Mouse (Mus musculus): ENCODE results near the gene Epb41l4b. TPM values are rescaled to one million over a fixed set of nuclear protein-coding genes. Genes with fewer than 3 reads are reported as not detected.

Gene Epb41l4b
- polyA plus RNA-seq, 1 experiment from 2014 or later = 7.5 TPM

DNA sequence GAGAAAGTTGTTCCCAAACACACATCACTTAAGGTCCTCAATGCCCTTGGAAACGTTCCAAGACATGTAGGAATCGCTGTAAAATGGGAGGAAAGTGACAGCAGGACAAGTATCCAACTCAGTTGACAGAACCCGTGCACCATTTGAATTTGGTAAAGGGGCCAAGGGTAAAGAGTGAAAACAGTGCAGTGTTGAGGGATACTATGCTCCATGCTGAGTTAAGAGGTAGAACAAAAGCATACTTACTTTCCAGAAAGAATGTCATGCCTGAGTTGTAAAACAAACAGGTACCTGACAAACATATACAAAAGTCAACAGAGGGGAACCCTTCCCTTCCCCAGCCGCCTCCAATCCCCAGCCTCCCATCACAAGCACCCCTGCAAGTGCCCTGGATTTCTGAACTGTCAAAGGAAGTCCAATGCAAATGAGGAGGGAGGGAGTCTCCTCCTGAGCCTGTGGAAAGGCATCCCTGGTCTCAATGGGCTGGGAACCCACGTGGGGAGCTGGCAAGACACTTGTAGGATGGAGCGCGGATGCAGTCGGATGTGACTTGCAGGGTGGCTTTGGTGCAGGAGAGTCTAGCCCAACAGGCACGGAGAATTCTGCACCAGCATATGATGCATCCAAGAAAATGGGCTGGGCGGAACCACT is 57.4 kb downstream of the Epb41l4b start:
- H3K9ac ChIP-seq (ENCODE audit: low read length) = no peak overlapping the region
- H3K4me1 ChIP-seq (ENCODE audit: control insufficient read depth, insufficient read depth, low read length) = no peaks in the 10 kb centered on the region
- H3K9me3 ChIP-seq (replicated peaks; ENCODE audit: control insufficient read depth, low read length) = no peaks in the 10 kb centered on the region
- no peak for ATAC-seq (ENCODE audit: insufficient read depth, low FRiP score)
- no peaks in the 10 kb centered on the region for H3K36me3 ChIP-seq (ENCODE audit: control insufficient read depth, insufficient read depth, low read length)
- H3K27ac ChIP-seq (ENCODE audit: low read length) = no peak overlapping the region
- H3K27me3 ChIP-seq (ENCODE audit: control insufficient read depth, insufficient read depth, low read length) = no peaks in the 10 kb centered on the region
- H3K4me3 ChIP-seq (replicated peaks; ENCODE audit: low read length) = no peak overlapping the region
- WGBS = 54% methylated on average over 10 of the region's 10 CpGs
- no peak overlapping the region for H3K4me2 ChIP-seq (ENCODE audit: low read depth, low read length)

DNA sequence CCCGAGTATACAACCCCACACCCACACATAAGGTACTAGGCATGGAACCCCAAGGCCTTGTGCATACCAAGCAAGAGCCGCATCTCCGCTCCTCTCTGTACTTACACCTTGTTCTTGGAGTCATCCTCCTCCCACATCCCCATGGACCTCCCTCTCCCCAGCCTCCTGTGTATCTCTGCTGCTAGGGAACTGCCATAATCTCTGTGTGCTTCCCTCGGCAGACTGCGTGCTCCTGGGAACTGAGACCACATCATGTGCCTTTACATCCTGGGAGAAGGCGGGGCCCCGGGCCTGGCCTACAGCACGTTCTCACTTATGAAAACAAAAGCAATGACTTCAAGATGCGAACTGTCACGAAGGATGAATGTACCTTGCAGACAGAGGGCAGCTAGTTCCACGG is 59.6 kb downstream of the Epb41l4b start:
- Histone ChIP-seq H3K36me3 (ENCODE audit: control insufficient read depth, insufficient read depth, low read length) (no peaks in the 10 kb centered on the region), H3K27ac (ENCODE audit: low read length) (no peak overlapping the region), H3K27me3 (ENCODE audit: control insufficient read depth, insufficient read depth, low read length) (no peaks in the 10 kb centered on the region), H3K4me2 (ENCODE audit: low read depth, low read length) (no peak overlapping the region), H3K4me3 (replicated peaks; ENCODE audit: low read length) (no peak overlapping the region), H3K4me1 (ENCODE audit: control insufficient read depth, insufficient read depth, low read length) (no peaks in the 10 kb centered on the region), H3K9ac (ENCODE audit: low read length) (no peak overlapping the region), H3K9me3 (replicated peaks; ENCODE audit: control insufficient read depth, low read length) (no peaks in the 10 kb centered on the region)
- 62% methylated on average over 11 of the region's 11 CpGs for WGBS
- no peak for ATAC-seq (ENCODE audit: insufficient read depth, low FRiP score)

DNA sequence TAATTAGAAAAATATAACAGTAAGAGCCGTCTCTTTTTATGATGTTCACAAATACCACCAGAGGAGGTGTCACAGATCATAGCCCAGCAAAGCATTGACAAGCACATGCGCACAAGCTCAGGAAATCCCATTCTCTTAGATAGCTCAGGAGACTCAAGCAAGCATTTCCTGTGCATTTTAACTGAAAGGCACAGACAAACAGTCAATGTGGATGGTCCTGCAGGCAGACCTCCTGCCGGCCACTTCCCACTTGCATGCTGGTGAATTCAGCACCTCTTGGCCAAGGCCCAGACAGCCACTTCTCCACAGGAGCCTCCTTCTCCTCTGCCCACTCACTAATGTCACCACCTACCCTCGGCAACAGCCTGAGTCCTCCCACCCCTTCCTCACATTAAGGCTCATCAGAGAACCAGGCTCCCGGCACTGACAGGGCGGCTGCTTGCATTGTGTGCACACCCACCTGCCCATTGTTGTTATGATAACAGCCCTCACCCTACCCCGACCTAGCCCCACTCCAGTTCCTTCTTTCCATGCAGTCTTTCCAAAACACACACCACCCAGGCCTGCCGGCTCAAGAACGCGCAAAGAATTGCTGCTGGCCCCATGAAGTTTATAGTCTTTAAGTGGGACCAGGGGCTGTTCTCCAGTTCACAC is 60.3 kb downstream of the Epb41l4b start:
- no peak overlapping the region for H3K27ac ChIP-seq (ENCODE audit: low read length)
- 61% methylated on average over 10 of the region's 10 CpGs for WGBS
- no peak overlapping the region for H3K9ac ChIP-seq (ENCODE audit: low read length)
- no peak for ATAC-seq (ENCODE audit: insufficient read depth, low FRiP score)
- no peaks in the 10 kb centered on the region for H3K36me3 ChIP-seq (ENCODE audit: control insufficient read depth, insufficient read depth, low read length)
- no peak overlapping the region for H3K4me2 ChIP-seq (ENCODE audit: low read depth, low read length)
- no peaks in the 10 kb centered on the region for H3K4me1 ChIP-seq (ENCODE audit: control insufficient read depth, insufficient read depth, low read length)
- H3K27me3 ChIP-seq (ENCODE audit: control insufficient read depth, insufficient read depth, low read length) = no peaks in the 10 kb centered on the region
- H3K9me3 ChIP-seq (replicated peaks; ENCODE audit: control insufficient read depth, low read length) = no peaks in the 10 kb centered on the region
- no peak overlapping the region for H3K4me3 ChIP-seq (replicated peaks; ENCODE audit: low read length)

DNA sequence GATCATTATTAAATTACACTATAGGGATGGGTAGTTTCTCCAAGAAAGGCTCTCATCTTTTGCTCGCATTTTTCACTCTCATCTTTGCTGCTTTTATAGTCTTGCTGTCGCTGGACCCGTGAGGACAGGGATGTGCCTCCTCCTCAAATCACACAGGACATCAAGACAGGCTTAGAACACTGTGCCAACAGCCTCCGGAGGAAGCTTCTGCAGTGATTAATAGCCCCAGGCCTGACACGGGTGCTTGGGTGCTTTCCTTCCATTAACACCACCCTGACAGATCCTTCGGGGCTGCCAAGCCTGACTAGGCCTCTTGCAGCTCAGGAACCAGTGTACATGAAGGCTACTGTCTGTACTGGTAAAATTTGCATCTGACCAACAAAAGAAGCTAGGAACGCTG is 61.8 kb downstream of the Epb41l4b start:
- no peaks in the 10 kb centered on the region for H3K4me1 ChIP-seq (ENCODE audit: control insufficient read depth, insufficient read depth, low read length)
- 57% methylated on average over 7 of the region's 7 CpGs for WGBS
- no peak overlapping the region for H3K9ac ChIP-seq (ENCODE audit: low read length)
- H3K4me3 ChIP-seq (replicated peaks; ENCODE audit: low read length) = no peak overlapping the region
- no peaks in the 10 kb centered on the region for H3K9me3 ChIP-seq (replicated peaks; ENCODE audit: control insufficient read depth, low read length)
- H3K4me2 ChIP-seq (ENCODE audit: low read depth, low read length) = no peak overlapping the region
- H3K36me3 ChIP-seq (ENCODE audit: control insufficient read depth, insufficient read depth, low read length) = no peaks in the 10 kb centered on the region
- no peak overlapping the region for H3K27ac ChIP-seq (ENCODE audit: low read length)
- no peak for ATAC-seq (ENCODE audit: insufficient read depth, low FRiP score)
- H3K27me3 ChIP-seq (ENCODE audit: control insufficient read depth, insufficient read depth, low read length) = no peaks in the 10 kb centered on the region

DNA sequence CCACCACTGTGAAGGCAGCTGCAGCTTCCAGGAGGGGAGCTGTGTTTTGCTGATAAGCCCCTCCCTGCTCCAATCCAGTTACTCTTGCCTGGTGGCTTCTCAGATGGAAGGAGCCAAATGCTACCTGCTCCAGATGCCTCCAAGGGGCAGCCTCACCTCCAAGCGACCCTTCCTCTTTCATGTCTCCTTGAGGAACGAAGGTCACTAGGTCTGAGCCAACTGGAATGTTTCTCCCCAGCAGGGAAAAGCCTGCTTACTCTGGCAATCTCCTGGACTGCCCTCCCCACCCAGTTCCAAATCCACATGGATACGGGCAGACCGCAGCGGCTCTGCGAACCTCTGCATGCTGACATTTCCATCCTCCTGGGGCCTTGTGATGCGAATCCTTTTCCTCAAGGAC is 69.4 kb downstream of the Epb41l4b start:
- Histone ChIP-seq H3K9ac (ENCODE audit: low read length) (no peak overlapping the region), H3K9me3 (replicated peaks; ENCODE audit: control insufficient read depth, low read length) (no peaks in the 10 kb centered on the region), H3K4me3 (replicated peaks; ENCODE audit: low read length) (no peak overlapping the region), H3K27ac (ENCODE audit: low read length) (no peak overlapping the region), H3K4me1 (ENCODE audit: control insufficient read depth, insufficient read depth, low read length) (0 out of 2 replicates have a peak, but pooled peaks cover 5% of the 10 kb centered on the region), H3K4me2 (ENCODE audit: low read depth, low read length) (no peak overlapping the region), H3K27me3 (ENCODE audit: control insufficient read depth, insufficient read depth, low read length) (no peaks in the 10 kb centered on the region), H3K36me3 (ENCODE audit: control insufficient read depth, insufficient read depth, low read length) (no peaks in the 10 kb centered on the region)
- 62% methylated on average over 7 of the region's 7 CpGs for WGBS
- ATAC-seq (ENCODE audit: insufficient read depth, low FRiP score) = no peak

DNA sequence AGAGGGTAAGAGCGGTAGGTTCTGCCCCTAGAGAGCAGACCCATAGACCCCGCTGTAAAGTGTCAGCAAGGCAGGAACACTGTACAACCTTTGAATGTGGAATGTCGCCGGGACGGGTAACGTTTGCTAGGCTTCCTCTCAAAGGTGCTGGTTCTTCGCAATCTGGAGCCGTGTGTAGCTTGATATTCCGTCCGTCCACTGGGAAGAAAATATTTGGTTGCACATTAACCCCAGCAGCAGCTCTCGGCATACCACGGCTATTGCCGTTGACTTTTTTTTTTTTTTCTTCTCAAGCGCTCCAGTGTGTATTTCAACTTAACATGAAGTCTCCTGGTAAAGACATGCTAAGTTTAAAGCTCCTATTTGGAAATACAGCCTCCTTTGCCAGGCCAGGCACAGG is 70.1 kb downstream of the Epb41l4b start:
- Histone ChIP-seq H3K9me3 (replicated peaks; ENCODE audit: control insufficient read depth, low read length) (no peaks in the 10 kb centered on the region), H3K27ac (ENCODE audit: low read length) (no peak overlapping the region), H3K9ac (ENCODE audit: low read length) (no peak overlapping the region), H3K4me3 (replicated peaks; ENCODE audit: low read length) (no peak overlapping the region), H3K36me3 (ENCODE audit: control insufficient read depth, insufficient read depth, low read length) (no peaks in the 10 kb centered on the region), H3K27me3 (ENCODE audit: control insufficient read depth, insufficient read depth, low read length) (no peaks in the 10 kb centered on the region), H3K4me1 (ENCODE audit: control insufficient read depth, insufficient read depth, low read length) (0 out of 2 replicates have a peak, but pooled peaks cover 5% of the 10 kb centered on the region), H3K4me2 (ENCODE audit: low read depth, low read length) (no peak overlapping the region)
- ATAC-seq (ENCODE audit: insufficient read depth, low FRiP score) = no peak
- 74% methylated on average over 14 of the region's 14 CpGs for WGBS

DNA sequence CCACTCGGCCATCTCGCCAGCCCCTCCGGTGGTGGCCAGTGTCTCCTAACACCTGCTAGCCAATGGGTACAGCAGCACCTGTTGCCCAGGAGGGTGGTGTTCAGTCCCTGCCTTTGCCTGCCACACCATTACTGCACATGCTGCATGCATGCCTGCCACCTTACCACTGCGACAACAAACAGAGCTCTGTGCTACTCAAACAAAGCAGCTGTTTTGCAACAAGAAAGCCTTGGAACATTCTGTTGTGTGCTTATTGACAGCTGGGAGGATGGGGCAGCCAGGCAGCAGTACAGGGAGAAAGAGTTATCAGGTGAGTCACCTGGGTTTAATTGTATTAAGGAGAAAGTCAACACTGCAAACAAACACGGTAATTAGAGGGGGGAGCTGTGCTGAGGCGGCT is 72.6 kb downstream of the Epb41l4b start:
- 64% methylated on average over 6 of the region's 6 CpGs for WGBS
- H3K4me1 ChIP-seq (ENCODE audit: control insufficient read depth, insufficient read depth, low read length) = 0 out of 2 replicates have a peak, but pooled peaks cover 5% of the 10 kb centered on the region
- no peak overlapping the region for H3K9ac ChIP-seq (ENCODE audit: low read length)
- H3K4me3 ChIP-seq (replicated peaks; ENCODE audit: low read length) = no peak overlapping the region
- no peaks in the 10 kb centered on the region for H3K27me3 ChIP-seq (ENCODE audit: control insufficient read depth, insufficient read depth, low read length)
- H3K9me3 ChIP-seq (replicated peaks; ENCODE audit: control insufficient read depth, low read length) = no peaks in the 10 kb centered on the region
- no peak overlapping the region for H3K27ac ChIP-seq (ENCODE audit: low read length)
- ATAC-seq (ENCODE audit: insufficient read depth, low FRiP score) = no peak
- H3K36me3 ChIP-seq (ENCODE audit: control insufficient read depth, insufficient read depth, low read length) = no peaks in the 10 kb centered on the region
- no peak overlapping the region for H3K4me2 ChIP-seq (ENCODE audit: low read depth, low read length)

DNA sequence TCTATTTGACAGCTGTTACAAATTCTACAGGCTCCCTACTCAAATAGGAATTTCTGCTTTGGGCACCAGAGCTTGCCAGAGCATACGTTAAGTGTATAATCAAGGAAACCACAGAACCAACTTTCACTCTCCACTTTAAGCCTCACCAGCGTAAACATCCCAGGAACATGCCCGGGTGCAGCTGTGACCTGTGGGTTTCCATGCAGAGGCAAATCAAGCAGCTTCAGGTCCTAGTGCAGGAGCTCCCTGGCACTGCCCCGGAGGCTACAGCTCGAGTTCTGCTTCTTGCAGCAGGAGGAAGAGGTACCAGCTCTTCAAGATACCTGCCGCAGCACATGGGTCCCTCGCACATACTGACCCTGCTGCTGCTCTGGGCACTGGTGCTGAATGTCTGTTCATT is 74.8 kb downstream of the Epb41l4b start:
- no peak for ATAC-seq (ENCODE audit: insufficient read depth, low FRiP score)
- Histone ChIP-seq H3K36me3 (ENCODE audit: control insufficient read depth, insufficient read depth, low read length) (no peaks in the 10 kb centered on the region), H3K9me3 (replicated peaks; ENCODE audit: control insufficient read depth, low read length) (no peaks in the 10 kb centered on the region), H3K4me1 (ENCODE audit: control insufficient read depth, insufficient read depth, low read length) (peaks cover 4% of the 10 kb centered on the region; the same call in 1 of the 2 replicates), H3K4me3 (replicated peaks; ENCODE audit: low read length) (no peak overlapping the region), H3K27me3 (ENCODE audit: control insufficient read depth, insufficient read depth, low read length) (no peaks in the 10 kb centered on the region), H3K4me2 (ENCODE audit: low read depth, low read length) (no peak overlapping the region), H3K9ac (ENCODE audit: low read length) (no peak overlapping the region), H3K27ac (ENCODE audit: low read length) (no peak overlapping the region)
- WGBS = 53% methylated on average over 7 of the region's 7 CpGs

DNA sequence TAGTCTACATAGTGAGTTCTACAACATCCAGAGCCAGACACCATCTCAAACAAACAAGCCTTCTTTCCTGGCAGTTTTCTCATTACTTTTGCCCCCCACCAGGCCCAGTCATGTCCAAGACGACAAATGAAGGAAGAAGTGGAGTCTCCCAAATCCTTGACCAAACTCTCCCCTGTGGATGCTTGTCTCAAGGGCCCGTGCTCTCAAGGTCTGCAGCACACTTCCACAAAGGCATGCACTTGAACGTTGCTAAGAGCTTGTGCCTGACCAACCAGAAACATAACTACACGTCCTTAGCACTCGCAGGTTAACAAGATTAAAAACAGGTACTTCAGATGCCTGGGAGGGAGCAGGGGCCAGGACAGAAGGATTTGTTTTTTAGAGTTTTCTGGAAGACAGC is 75.4 kb downstream of the Epb41l4b start:
- peaks cover 4% of the 10 kb centered on the region; the same call in 1 of the 2 replicates for H3K4me1 ChIP-seq (ENCODE audit: control insufficient read depth, insufficient read depth, low read length)
- no peaks in the 10 kb centered on the region for H3K27me3 ChIP-seq (ENCODE audit: control insufficient read depth, insufficient read depth, low read length)
- no peak overlapping the region for H3K4me2 ChIP-seq (ENCODE audit: low read depth, low read length)
- H3K4me3 ChIP-seq (replicated peaks; ENCODE audit: low read length) = no peak overlapping the region
- ATAC-seq (ENCODE audit: insufficient read depth, low FRiP score) = no peak
- H3K27ac ChIP-seq (ENCODE audit: low read length) = no peak overlapping the region
- H3K9ac ChIP-seq (ENCODE audit: low read length) = no peak overlapping the region
- H3K9me3 ChIP-seq (replicated peaks; ENCODE audit: control insufficient read depth, low read length) = no peaks in the 10 kb centered on the region
- WGBS = 68% methylated on average over 5 of the region's 5 CpGs
- H3K36me3 ChIP-seq (ENCODE audit: control insufficient read depth, insufficient read depth, low read length) = no peaks in the 10 kb centered on the region
